9 mouse cellular contexts compared by ENCODE assay signal in genomic region chr2:110204705-110205318, GRCm38 (mm10).
DNase-seq lines count a peak whose midpoint lies in the region; ATAC-seq and TF ChIP-seq lines count a peak whose summit lies in the region.
"Had no signal": no experiment of that assay in that cellular context is flagged by ENCODE, and none has a peak within 500 bp of the region (broad histone marks: within the 10 kb centered on the region; RNA-seq: fewer than 3 reads in every experiment).

No protein-coding gene starts in this region.

- TF ChIP-seq CTCF in layer of hippocampus, adult 2 months (conservative IDR thresholded peaks at IDR 0.05), result peak; percentile 99

- intact Hi-C loops in heart, postnatal 36 days (cut with DNase I), result loop anchor here (1.0 kb wide), 2 partner anchors 142 to 301 kb away; no protein-coding TSS in a partner anchor

- H3K4me3 ChIP-seq in layer of hippocampus, adult 2 months, result no peak overlapping the region
- H3K4me3 ChIP-seq: liver, embryonic 15.5 days had no signal

- peak; percentile 45 for DNase-seq in Muller cell, postnatal 12 days (ENCODE audit: inconsistent ontology term)
- DNase-seq in cerebellum, adult 18-20 months, result peak; percentile 62 to 84
- peak; percentile 75 to 78 for DNase-seq in heart, postnatal 36 days
- peak; percentile 67 to 79 for DNase-seq in layer of hippocampus, adult 2 months (ENCODE audit: low spot score in 2 of 2)
- peak; percentile 45 to 47 for DNase-seq in lung, adult 18-20 months
- peak; percentile 60 for DNase-seq in ovary, postnatal 14 days (ENCODE audit: low spot score)
- DNase-seq in urinary bladder, postnatal 25 days (ENCODE audit: low spot score), result peak; percentile 73

- peak overlapping the region; percentile 51 for H3K27ac ChIP-seq in layer of hippocampus, adult 2 months
- H3K27ac ChIP-seq: liver, embryonic 15.5 days had no signal

- ATAC-seq in frontal cortex, adult (ENCODE audit: low TSS enrichment), result peak; percentile 97
